Mouse (Mus musculus): ENCODE data around the gene Tll2.

DNA sequence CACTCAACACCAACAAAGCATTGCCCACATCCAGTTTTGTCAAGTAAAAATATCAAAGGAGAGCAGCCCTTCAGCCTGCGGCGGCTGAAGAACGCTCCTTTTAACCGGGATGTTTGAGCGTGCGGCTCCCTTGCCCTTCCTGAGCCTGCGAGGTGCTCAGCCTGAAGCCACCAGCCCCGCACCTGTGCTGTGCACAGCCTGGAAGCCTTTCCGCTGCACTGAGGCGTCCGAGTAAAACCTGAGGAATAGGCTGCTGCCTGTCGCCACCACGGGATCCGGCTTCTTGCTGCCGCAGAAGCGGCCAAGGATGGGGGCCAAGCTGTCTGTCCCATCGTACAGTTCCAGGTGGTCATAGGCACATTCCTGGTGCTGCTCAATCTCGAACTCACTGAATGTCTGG, 118.1 kb downstream of the Tll2 start:
- TF ChIP-seq POLR2A (IDR thresholded peaks at IDR 0.05; ENCODE audit: low read depth, low read length) (no peak), CTCF (IDR thresholded peaks at IDR 0.05; ENCODE audit: extremely low read depth, insufficient read length, insufficient replicate concordance, low read depth, low read length) (no peak)

All from small intestine, adult 2 months (tissue).